Mouse (Mus musculus): ENCODE data around the gene Slc4a1.

DNA sequence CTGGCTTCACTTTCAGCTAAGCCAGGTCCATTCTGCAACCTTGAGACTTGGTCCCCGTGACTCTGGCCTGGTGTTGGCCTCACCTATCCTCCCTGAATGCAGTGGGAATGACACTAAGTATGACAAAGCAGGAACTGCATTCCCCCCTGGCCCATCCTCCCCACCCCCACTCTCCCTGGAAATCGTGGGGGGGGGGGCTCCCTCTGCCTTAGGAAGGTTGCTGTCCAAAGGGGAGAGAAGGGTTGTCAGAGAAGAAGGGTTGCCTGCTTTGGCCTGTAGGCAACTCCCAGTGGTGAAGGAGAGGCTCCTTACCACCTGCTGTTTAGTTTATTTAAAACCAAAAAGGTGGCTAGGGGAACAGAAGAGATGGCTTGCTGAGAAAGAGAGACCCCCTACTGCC lies 7.6 kb upstream of the Slc4a1 start:
- no peak for TF ChIP-seq CTCF (IDR thresholded peaks at IDR 0.05; ENCODE audit: low read depth, low read length)
- no peak for TF ChIP-seq POLR2A (IDR thresholded peaks at IDR 0.05; ENCODE audit: insufficient read depth, low read length)
- TF ChIP-seq EP300 (IDR thresholded peaks at IDR 0.05; ENCODE audit: insufficient read depth, low read depth, low read length), result 0 out of 2 replicates have a peak, but pooled peaks have one; percentile 11

Data from ES-Bruce4 (cell line).